Mouse (Mus musculus): Measurements from ENCODE around the gene Col4a6. TPM values are rescaled to one million over a fixed set of nuclear protein-coding genes. Genes with fewer than 3 reads are reported as not detected.

Gene Col4a6
- total RNA-seq, 1 experiment = 1.2 TPM

DNA sequence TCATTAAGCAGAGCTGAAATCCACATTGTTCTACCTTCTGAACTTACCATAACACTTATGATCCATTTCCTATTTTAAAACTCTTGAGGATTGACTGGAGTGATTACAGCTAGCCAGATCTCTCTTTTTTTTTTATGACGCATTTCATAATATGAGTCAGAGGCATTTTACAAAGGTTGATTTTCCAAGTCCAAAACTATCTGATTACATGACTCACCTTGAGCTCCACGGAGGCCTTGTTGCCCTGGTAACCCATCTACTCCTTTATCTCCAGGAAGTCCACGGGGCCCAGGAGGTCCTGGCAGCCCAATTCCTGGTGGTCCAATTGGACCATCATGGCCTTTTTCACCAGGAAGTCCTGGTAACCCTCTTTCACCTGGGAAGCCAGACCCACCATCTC is 274.9 kb downstream of the Col4a6 start:
- DNase-seq (ENCODE audit: low read depth, low spot score) = no peak
- no peak overlapping the region for H3K9ac ChIP-seq (ENCODE audit: insufficient read depth, low read depth, low read length, poor library complexity, severe bottlenecking)
- in situ Hi-C loops (cut with MboI; ENCODE audit: low sequenced_read_pairs in 2 of 2, unreplicated experiment in 2 of 2) = no loop called here
- no peaks in the 10 kb centered on the region for H3K9me3 ChIP-seq (ENCODE audit: control insufficient read depth, insufficient read depth, low read depth, low read length)
- no peaks in the 10 kb centered on the region for H3K4me1 ChIP-seq (ENCODE audit: control insufficient read depth in 2 of 2, insufficient read depth in 2 of 2, low read length in 2 of 2, poor library complexity in 1 of 2)
- no peak overlapping the region for H3K27ac ChIP-seq (ENCODE audit: insufficient read depth, low read depth, low read length, poor library complexity, severe bottlenecking)
- no peak overlapping the region for H3K4me3 ChIP-seq (ENCODE audit: insufficient read depth in 1 of 2, low read depth in 1 of 2, low read length in 2 of 2, poor library complexity in 1 of 2, severe bottlenecking in 1 of 2)
- no peak for TF ChIP-seq ZC3H11A (IDR thresholded peaks at IDR 0.05; ENCODE audit: borderline replicate concordance, low read depth, low read length)
- no peak for TF ChIP-seq HCFC1 (IDR thresholded peaks at IDR 0.05; ENCODE audit: borderline replicate concordance, insufficient read depth, low read length)
- no peak for TF ChIP-seq MAFK (IDR thresholded peaks at IDR 0.05; ENCODE audit: insufficient read depth, low read depth, low read length)
- TF ChIP-seq ZNF384 (IDR thresholded peaks at IDR 0.05; ENCODE audit: low read depth, low read length) = no peak
- no peak for TF ChIP-seq CHD2 (IDR thresholded peaks at IDR 0.05; ENCODE audit: low read depth, low read length)
- H3K36me3 ChIP-seq (ENCODE audit: control insufficient read depth, insufficient read depth, low read length, poor library complexity, severe bottlenecking) = no peaks in the 10 kb centered on the region

DNA sequence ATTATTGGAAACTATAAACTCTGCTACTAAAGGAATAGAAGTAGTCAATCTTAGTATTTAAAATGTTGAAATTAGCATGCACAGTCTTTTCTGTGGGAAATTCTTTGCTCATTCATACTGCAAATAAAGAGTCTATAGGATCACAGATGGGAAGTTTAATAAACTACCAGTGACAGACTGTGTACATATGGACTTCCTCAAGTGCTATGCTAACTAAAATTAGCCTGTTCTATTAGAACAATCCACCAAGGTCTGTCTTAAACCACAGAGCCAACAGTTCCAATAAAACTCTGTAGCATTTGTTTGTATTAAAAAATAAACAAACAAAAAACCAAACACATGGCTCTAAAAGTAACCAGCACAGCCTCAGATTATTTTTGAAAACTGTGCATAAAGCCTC is 278.8 kb downstream of the Col4a6 start:
- H3K4me3 ChIP-seq (ENCODE audit: insufficient read depth in 1 of 2, low read depth in 1 of 2, low read length in 2 of 2, poor library complexity in 1 of 2, severe bottlenecking in 1 of 2) = no peak overlapping the region
- H3K36me3 ChIP-seq (ENCODE audit: control insufficient read depth, insufficient read depth, low read length, poor library complexity, severe bottlenecking) = no peaks in the 10 kb centered on the region
- in situ Hi-C loops (cut with MboI; ENCODE audit: low sequenced_read_pairs in 2 of 2, unreplicated experiment in 2 of 2) = no loop called here
- H3K4me1 ChIP-seq (ENCODE audit: control insufficient read depth in 2 of 2, insufficient read depth in 2 of 2, low read length in 2 of 2, poor library complexity in 1 of 2) = no peaks in the 10 kb centered on the region
- DNase-seq (ENCODE audit: low read depth, low spot score) = no peak
- no peak overlapping the region for H3K9ac ChIP-seq (ENCODE audit: insufficient read depth, low read depth, low read length, poor library complexity, severe bottlenecking)
- no peaks in the 10 kb centered on the region for H3K9me3 ChIP-seq (ENCODE audit: control insufficient read depth, insufficient read depth, low read depth, low read length)
- H3K27ac ChIP-seq (ENCODE audit: insufficient read depth, low read depth, low read length, poor library complexity, severe bottlenecking) = no peak overlapping the region
- TF ChIP-seq HCFC1 (IDR thresholded peaks at IDR 0.05; ENCODE audit: borderline replicate concordance, insufficient read depth, low read length) = no peak
- TF ChIP-seq ZNF384 (IDR thresholded peaks at IDR 0.05; ENCODE audit: low read depth, low read length) = no peak
- TF ChIP-seq MAFK (IDR thresholded peaks at IDR 0.05; ENCODE audit: insufficient read depth, low read depth, low read length) = no peak
- TF ChIP-seq CHD2 (IDR thresholded peaks at IDR 0.05; ENCODE audit: low read depth, low read length) = no peak
- TF ChIP-seq ZC3H11A (IDR thresholded peaks at IDR 0.05; ENCODE audit: borderline replicate concordance, low read depth, low read length) = no peak

GRCm38 (mm10) chrX:141175353-141175752 is 298.5 kb downstream of the Col4a6 start:
- peak; percentile 27 for DNase-seq (ENCODE audit: low read depth, low spot score)
- TF ChIP-seq ZC3H11A (IDR thresholded peaks at IDR 0.05; ENCODE audit: borderline replicate concordance, low read depth, low read length) = no peak
- no peak for TF ChIP-seq HCFC1 (IDR thresholded peaks at IDR 0.05; ENCODE audit: borderline replicate concordance, insufficient read depth, low read length)
- TF ChIP-seq MAFK (IDR thresholded peaks at IDR 0.05; ENCODE audit: insufficient read depth, low read depth, low read length) = no peak
- TF ChIP-seq CHD2 (IDR thresholded peaks at IDR 0.05; ENCODE audit: low read depth, low read length) = no peak
- TF ChIP-seq ZNF384 (IDR thresholded peaks at IDR 0.05; ENCODE audit: low read depth, low read length) = no peak

GRCm38 (mm10) chrX:141165067-141165466 is 308.8 kb downstream of the Col4a6 start:
- H3K27ac ChIP-seq (ENCODE audit: insufficient read depth, low read depth, low read length, poor library complexity, severe bottlenecking) = no peak overlapping the region
- no peaks in the 10 kb centered on the region for H3K36me3 ChIP-seq (ENCODE audit: control insufficient read depth, insufficient read depth, low read length, poor library complexity, severe bottlenecking)
- H3K9ac ChIP-seq (ENCODE audit: insufficient read depth, low read depth, low read length, poor library complexity, severe bottlenecking) = no peak overlapping the region
- no peak for DNase-seq (ENCODE audit: low read depth, low spot score)
- TF ChIP-seq HCFC1 (IDR thresholded peaks at IDR 0.05; ENCODE audit: borderline replicate concordance, insufficient read depth, low read length) (no peak), ZC3H11A (IDR thresholded peaks at IDR 0.05; ENCODE audit: borderline replicate concordance, low read depth, low read length) (no peak), MAFK (IDR thresholded peaks at IDR 0.05; ENCODE audit: insufficient read depth, low read depth, low read length) (no peak), CHD2 (IDR thresholded peaks at IDR 0.05; ENCODE audit: low read depth, low read length) (no peak), ZNF384 (IDR thresholded peaks at IDR 0.05; ENCODE audit: low read depth, low read length) (no peak)
- in situ Hi-C loops (cut with MboI; ENCODE audit: low sequenced_read_pairs in 2 of 2, unreplicated experiment in 2 of 2) = no loop called here
- no peak overlapping the region for H3K4me3 ChIP-seq (ENCODE audit: insufficient read depth in 1 of 2, low read depth in 1 of 2, low read length in 2 of 2, poor library complexity in 1 of 2, severe bottlenecking in 1 of 2)
- H3K4me1 ChIP-seq (ENCODE audit: control insufficient read depth in 2 of 2, insufficient read depth in 2 of 2, low read length in 2 of 2, poor library complexity in 1 of 2) = no peaks in the 10 kb centered on the region
- H3K9me3 ChIP-seq (ENCODE audit: control insufficient read depth, insufficient read depth, low read depth, low read length) = no peaks in the 10 kb centered on the region

More at GRCm38 (mm10) chrX:141175353-141175752, 298.5 kb downstream of the Col4a6 start:
- no peaks in the 10 kb centered on the region for H3K9me3 ChIP-seq (ENCODE audit: control insufficient read depth, insufficient read depth, low read depth, low read length)
- in situ Hi-C loops (cut with MboI; ENCODE audit: low sequenced_read_pairs in 2 of 2, unreplicated experiment in 2 of 2) = no loop called here
- no peaks in the 10 kb centered on the region for H3K4me1 ChIP-seq (ENCODE audit: control insufficient read depth in 2 of 2, insufficient read depth in 2 of 2, low read length in 2 of 2, poor library complexity in 1 of 2)
- H3K27ac ChIP-seq (ENCODE audit: insufficient read depth, low read depth, low read length, poor library complexity, severe bottlenecking) = no peak overlapping the region
- no peak overlapping the region for H3K4me3 ChIP-seq (ENCODE audit: insufficient read depth in 1 of 2, low read depth in 1 of 2, low read length in 2 of 2, poor library complexity in 1 of 2, severe bottlenecking in 1 of 2)
- no peak overlapping the region for H3K9ac ChIP-seq (ENCODE audit: insufficient read depth, low read depth, low read length, poor library complexity, severe bottlenecking)
- no peaks in the 10 kb centered on the region for H3K36me3 ChIP-seq (ENCODE audit: control insufficient read depth, insufficient read depth, low read length, poor library complexity, severe bottlenecking)

DNA sequence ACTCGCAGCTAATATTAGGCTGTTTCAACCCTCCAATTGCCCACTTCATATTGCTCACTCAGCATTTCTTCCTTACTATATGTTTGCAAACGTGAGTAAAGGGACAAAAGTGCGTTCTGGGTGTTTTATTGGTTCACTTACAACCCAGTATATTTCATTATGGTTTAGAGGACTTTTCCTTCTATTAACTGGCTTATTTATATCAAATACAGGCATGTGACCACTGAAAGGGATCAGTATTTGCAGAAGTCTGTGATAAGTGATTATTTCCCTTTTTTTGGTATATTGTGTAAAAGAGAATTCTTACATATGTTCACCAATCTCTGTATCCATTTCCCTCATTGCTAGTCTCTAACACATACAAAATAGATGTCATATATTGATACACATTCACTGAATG is 313.5 kb downstream of the Col4a6 start:
- DNase-seq (ENCODE audit: low read depth, low spot score) = no peak
- Histone ChIP-seq H3K9me3 (ENCODE audit: control insufficient read depth, insufficient read depth, low read depth, low read length) (no peaks in the 10 kb centered on the region), H3K4me3 (ENCODE audit: insufficient read depth in 1 of 2, low read depth in 1 of 2, low read length in 2 of 2, poor library complexity in 1 of 2, severe bottlenecking in 1 of 2) (no peak overlapping the region), H3K9ac (ENCODE audit: insufficient read depth, low read depth, low read length, poor library complexity, severe bottlenecking) (no peak overlapping the region), H3K27ac (ENCODE audit: insufficient read depth, low read depth, low read length, poor library complexity, severe bottlenecking) (no peak overlapping the region), H3K36me3 (ENCODE audit: control insufficient read depth, insufficient read depth, low read length, poor library complexity, severe bottlenecking) (no peaks in the 10 kb centered on the region), H3K4me1 (ENCODE audit: control insufficient read depth in 2 of 2, insufficient read depth in 2 of 2, low read length in 2 of 2, poor library complexity in 1 of 2) (no peaks in the 10 kb centered on the region)
- TF ChIP-seq MAFK (IDR thresholded peaks at IDR 0.05; ENCODE audit: insufficient read depth, low read depth, low read length) (no peak), CHD2 (IDR thresholded peaks at IDR 0.05; ENCODE audit: low read depth, low read length) (no peak), ZC3H11A (IDR thresholded peaks at IDR 0.05; ENCODE audit: borderline replicate concordance, low read depth, low read length) (no peak), HCFC1 (IDR thresholded peaks at IDR 0.05; ENCODE audit: borderline replicate concordance, insufficient read depth, low read length) (no peak), ZNF384 (IDR thresholded peaks at IDR 0.05; ENCODE audit: low read depth, low read length) (no peak)
- in situ Hi-C loops (cut with MboI; ENCODE audit: low sequenced_read_pairs in 2 of 2, unreplicated experiment in 2 of 2) = no loop called here

All from ES-E14 (cell line).